Mouse (Mus musculus) liver, adult 2 months (tissue): ENCODE measurements around the gene Skp1a.

Experiments
- CTCF ChIP-seq: fragments of 200-500 bp; IDR thresholded peaks from 2 replicates; pipeline ENCODE4 v1.5.1; 2011; ENCODE audit warnings: low read depth, low read length, control low read depth
- POLR2A ChIP-seq: fragments of 200-500 bp; IDR thresholded peaks from 2 replicates; pipeline ENCODE4 v1.6.1; 2011; ENCODE audit warnings: low read length, control low read depth; ENCODE audit not compliant: insufficient read depth; ENCODE audit errors: extremely low read depth

- TF ChIP-seq CTCF: no peak
- no peak for TF ChIP-seq POLR2A
Measured at GRCm38 (mm10) chr11:52277433-52278150, 45.8 kb downstream of the Skp1a start.
